15 mouse cellular contexts compared by ENCODE assay signal in the genomic region with DNA sequence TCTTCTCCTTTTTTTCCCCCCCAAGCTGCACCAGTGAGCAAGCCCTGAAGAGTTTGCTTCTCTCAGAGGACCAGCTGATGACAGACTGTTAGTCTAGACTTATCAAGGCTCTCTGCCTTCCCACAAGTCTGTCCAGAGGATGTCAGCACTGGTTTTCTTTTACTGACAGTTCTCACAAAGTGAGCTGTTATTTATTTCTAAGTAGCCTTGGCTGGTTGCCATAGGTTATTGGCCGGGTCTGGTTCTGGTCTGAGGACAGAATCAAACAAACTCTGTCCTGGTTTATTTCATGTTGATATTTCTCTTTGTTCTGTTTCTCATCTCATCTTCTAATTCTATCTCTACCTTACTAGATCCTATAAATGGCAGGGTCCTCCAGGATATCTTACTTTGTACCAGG. TPM values are rescaled to one million over a fixed set of nuclear protein-coding genes. Genes with fewer than 3 reads are reported as not detected.
DNase-seq lines count a peak whose midpoint lies in the region; ATAC-seq and TF ChIP-seq lines count a peak whose summit lies in the region.
"Had no signal": no experiment of that assay in that cellular context is flagged by ENCODE, and none has a peak within 500 bp of the region (broad histone marks: within the 10 kb centered on the region; RNA-seq: fewer than 3 reads in every experiment).

No protein-coding gene starts in this region.

- H3K36me3 ChIP-seq in midbrain, postnatal 0 days (ENCODE audit: insufficient read depth, low read length) = no peaks in the 10 kb centered on the region
- no peaks in the 10 kb centered on the region for H3K36me3 ChIP-seq in midbrain, embryonic 15.5 days (replicated peaks)
- H3K36me3 ChIP-seq: embryonic facial prominence, embryonic 12.5 days; forebrain, embryonic 12.5 days; heart, embryonic 12.5 days had no signal

- DNase-seq in gastrocnemius, postnatal 14 days = peak; percentile 4
- DNase-seq in gastrocnemius, postnatal 4 days (ENCODE audit: low spot score in 2 of 2) = no peak
- DNase-seq in midbrain, postnatal 0 days (ENCODE audit: low spot score) = peak; percentile 8
- DNase-seq in kidney, postnatal 25 days = peak; percentile 56 to 61
- DNase-seq in thymus, postnatal 25 days = no peak
- DNase-seq: cerebellum, postnatal 36 days; thymus, adult 18-20 months had no signal

- 66% methylated on average over 1 of the region's 1 CpGs for WGBS in midbrain, postnatal 0 days
- 70% methylated on average over 1 of the region's 1 CpGs for WGBS in midbrain, embryonic 15.5 days

- no peak for TF ChIP-seq CTCF in midbrain, postnatal 0 days (IDR thresholded peaks at IDR 0.05)

- intact Hi-C loops in gastrocnemius, postnatal 14 days (cut with DNase I; ENCODE audit: low total_unique reads) = no loop called here

- H3K4me2 ChIP-seq in midbrain, postnatal 0 days (ENCODE audit: low read depth, low read length, poor library complexity, severe bottlenecking) = no peak overlapping the region
- no peak overlapping the region for H3K4me2 ChIP-seq in midbrain, embryonic 15.5 days

- no peak for ATAC-seq in midbrain, postnatal 0 days (ENCODE audit: low FRiP score)
- no peak for ATAC-seq in midbrain, embryonic 15.5 days (replicated peaks)
- no peak for ATAC-seq in inflammation-experienced regulatory T-cells, adult 6 months
- ATAC-seq: intestine, embryonic 16.5 days had no signal

- no peaks in the 10 kb centered on the region for H3K9me3 ChIP-seq in midbrain, postnatal 0 days (ENCODE audit: low read length)
- H3K9me3 ChIP-seq in midbrain, embryonic 15.5 days = no peaks in the 10 kb centered on the region
- H3K9me3 ChIP-seq: embryonic facial prominence, embryonic 12.5 days; forebrain, embryonic 12.5 days; heart, embryonic 12.5 days had no signal

- no peak overlapping the region for H3K9ac ChIP-seq in midbrain, postnatal 0 days (replicated peaks; ENCODE audit: low read length, poor library complexity, severe bottlenecking)
- no peak overlapping the region for H3K9ac ChIP-seq in midbrain, embryonic 15.5 days
- H3K9ac ChIP-seq: embryonic facial prominence, embryonic 12.5 days; forebrain, embryonic 12.5 days; heart, embryonic 12.5 days had no signal

- no peak overlapping the region for H3K27ac ChIP-seq in midbrain, postnatal 0 days (ENCODE audit: low read depth, low read length)
- H3K27ac ChIP-seq in midbrain, embryonic 15.5 days = no peak overlapping the region
- H3K27ac ChIP-seq: embryonic facial prominence, embryonic 12.5 days; forebrain, embryonic 12.5 days had no signal

- H3K27me3 ChIP-seq in midbrain, postnatal 0 days (ENCODE audit: insufficient read depth, low read length) = no peaks in the 10 kb centered on the region
- no peaks in the 10 kb centered on the region for H3K27me3 ChIP-seq in midbrain, embryonic 15.5 days (replicated peaks)
- H3K27me3 ChIP-seq: CH12.LX; embryonic facial prominence, embryonic 12.5 days; forebrain, embryonic 12.5 days; heart, embryonic 12.5 days had no signal

- no peak overlapping the region for H3K4me3 ChIP-seq in midbrain, postnatal 0 days (ENCODE audit: low read depth, low read length)
- H3K4me3 ChIP-seq in midbrain, embryonic 15.5 days = no peak overlapping the region
- H3K4me3 ChIP-seq: forebrain, embryonic 12.5 days; heart, embryonic 12.5 days had no signal

- H3K4me1 ChIP-seq in midbrain, postnatal 0 days (ENCODE audit: insufficient read depth, low read length) = peaks cover 5% of the 10 kb centered on the region; the same call in 1 of the 2 replicates
- H3K4me1 ChIP-seq in midbrain, embryonic 15.5 days = peaks cover 12% of the 10 kb centered on the region

RNA-seq across cellular contexts. Expression of gene Nox4, which starts 2.0 kb away (rescaled TPM):
- total RNA-seq in gastrocnemius, postnatal 14 days (2021) = 1 to 10 TPM; 2.4 to 2.5 TPM
- 1 to 10 TPM; 4.2 to 5.2 TPM for total RNA-seq in gastrocnemius, postnatal 4 days (2021)
- total RNA-seq in midbrain, postnatal 0 days (2014; rRNA removed) = 2.6 and 2.7 TPM in 2 replicates
- 0.80 and 0.99 TPM in 2 replicates for polyA plus RNA-seq in midbrain, postnatal 0 days (2015; fragmentation: Nextera tagmentation; extraction: Ambion mirVana)
- polyA plus RNA-seq in midbrain, embryonic 15.5 days (2015; fragmentation: Nextera tagmentation; extraction: Ambion mirVana) = 1.8 and 2.1 TPM in 2 replicates
- not detected for polyA plus RNA-seq in inflammation-experienced regulatory T-cells, adult 6 months (2017; shearing (Covaris generic))
- total RNA-seq: CH12.LX; hematopoietic stem cell, adult 5-6 weeks had no signal

Comparison
In these comparisons a context has a peak if more than half of its experiments do, and no peak if none do; other contexts are left out.
1. DNase-seq: peak in gastrocnemius, postnatal 14 days (single experiment), midbrain, postnatal 0 days (single experiment) and kidney, postnatal 25 days (2 of 2); none in gastrocnemius, postnatal 4 days (0 of 2) and thymus, postnatal 25 days (single experiment).